Mouse (Mus musculus): ENCODE measurements around the gene Slc25a13. TPM values are rescaled to one million over a fixed set of nuclear protein-coding genes. Genes with fewer than 3 reads are reported as not detected.

Slc25a13 gene
- polyA plus RNA-seq (2014; fragmentation: Nextera tagmentation; extraction: Ambion mirVana) = 42.5 and 42.8 TPM in 2 replicates

- Histone ChIP-seq H3K27me3 (ENCODE audit: control insufficient read depth, insufficient read depth, low read length) (no peaks in the 10 kb centered on the region), H3K9ac (replicated peaks; ENCODE audit: low read length) (peak within 1 kb of the TSS; percentile 86), H3K4me1 (ENCODE audit: control insufficient read depth, insufficient read depth, low read length) (no peaks in the 10 kb centered on the region), H3K4me2 (ENCODE audit: low read depth, low read length) (peak within 1 kb of the TSS; percentile 89), H3K9me3 (replicated peaks; ENCODE audit: control insufficient read depth, low read length) (no peaks in the 10 kb centered on the region), H3K27ac (replicated peaks; ENCODE audit: low read depth, low read length) (peak within 1 kb of the TSS; percentile 85), H3K36me3 (replicated peaks; ENCODE audit: control insufficient read depth, insufficient read depth, low read depth, low read length) (no peaks in the 10 kb centered on the region), H3K4me3 (ENCODE audit: low read depth, low read length) (peak within 1 kb of the TSS; percentile 72)
- ATAC-seq (replicated peaks; ENCODE audit: insufficient number of reproducible peaks, low FRiP score, low TSS enrichment, low read depth) (peak; percentile 96), DNase-seq (ENCODE audit: low spot score) (peak; percentile 79)
- WGBS = under 1% methylated on average over 50 of the region's 51 CpGs
Measured at GRCm38 (mm10) chr6:6216507-6217285, at the start of gene Slc25a13. Gene Slc25a13 (minus strand): TSS chr6:6217173.

GRCm38 (mm10) chr6:6265761-6266160 is 48.8 kb upstream of the Slc25a13 start:
- WGBS = 91% methylated on average over 7 of the region's 7 CpGs
- DNase-seq (ENCODE audit: low spot score) (no peak), ATAC-seq (replicated peaks; ENCODE audit: insufficient number of reproducible peaks, low FRiP score, low TSS enrichment, low read depth) (no peak)
- Histone ChIP-seq H3K4me2 (ENCODE audit: low read depth, low read length) (no peak overlapping the region), H3K4me3 (ENCODE audit: low read depth, low read length) (no peak overlapping the region), H3K9me3 (replicated peaks; ENCODE audit: control insufficient read depth, low read length) (no peaks in the 10 kb centered on the region), H3K27me3 (ENCODE audit: control insufficient read depth, insufficient read depth, low read length) (no peaks in the 10 kb centered on the region), H3K4me1 (ENCODE audit: control insufficient read depth, insufficient read depth, low read length) (no peaks in the 10 kb centered on the region), H3K27ac (replicated peaks; ENCODE audit: low read depth, low read length) (no peak overlapping the region), H3K36me3 (replicated peaks; ENCODE audit: control insufficient read depth, insufficient read depth, low read depth, low read length) (no peaks in the 10 kb centered on the region), H3K9ac (replicated peaks; ENCODE audit: low read length) (no peak overlapping the region)

GRCm38 (mm10) chr6:6263293-6263911 is 46.4 kb upstream of the Slc25a13 start:
- no peaks in the 10 kb centered on the region for H3K4me1 ChIP-seq (ENCODE audit: control insufficient read depth, insufficient read depth, low read length)
- DNase-seq (ENCODE audit: low spot score) (no peak), ATAC-seq (replicated peaks; ENCODE audit: insufficient number of reproducible peaks, low FRiP score, low TSS enrichment, low read depth) (no peak)
- H3K9ac ChIP-seq (replicated peaks; ENCODE audit: low read length) = no peak overlapping the region
- H3K36me3 ChIP-seq (replicated peaks; ENCODE audit: control insufficient read depth, insufficient read depth, low read depth, low read length) = no peaks in the 10 kb centered on the region
- H3K4me2 ChIP-seq (ENCODE audit: low read depth, low read length) = no peak overlapping the region
- H3K9me3 ChIP-seq (replicated peaks; ENCODE audit: control insufficient read depth, low read length) = no peaks in the 10 kb centered on the region
- H3K27ac ChIP-seq (replicated peaks; ENCODE audit: low read depth, low read length) = no peak overlapping the region
- H3K4me3 ChIP-seq (ENCODE audit: low read depth, low read length) = no peak overlapping the region
- H3K27me3 ChIP-seq (ENCODE audit: control insufficient read depth, insufficient read depth, low read length) = no peaks in the 10 kb centered on the region
- 85% methylated on average over 4 of the region's 4 CpGs for WGBS

GRCm38 (mm10) chr6:6260917-6261316 is 43.9 kb upstream of the Slc25a13 start:
- no peak overlapping the region for H3K4me2 ChIP-seq (ENCODE audit: low read depth, low read length)
- H3K4me1 ChIP-seq (ENCODE audit: control insufficient read depth, insufficient read depth, low read length) = no peaks in the 10 kb centered on the region
- H3K36me3 ChIP-seq (replicated peaks; ENCODE audit: control insufficient read depth, insufficient read depth, low read depth, low read length) = no peaks in the 10 kb centered on the region
- H3K4me3 ChIP-seq (ENCODE audit: low read depth, low read length) = no peak overlapping the region
- DNase-seq (ENCODE audit: low spot score) (no peak), ATAC-seq (replicated peaks; ENCODE audit: insufficient number of reproducible peaks, low FRiP score, low TSS enrichment, low read depth) (no peak)
- no peaks in the 10 kb centered on the region for H3K27me3 ChIP-seq (ENCODE audit: control insufficient read depth, insufficient read depth, low read length)
- no peak overlapping the region for H3K27ac ChIP-seq (replicated peaks; ENCODE audit: low read depth, low read length)
- WGBS = 50% methylated on average over 4 of the region's 4 CpGs
- H3K9me3 ChIP-seq (replicated peaks; ENCODE audit: control insufficient read depth, low read length) = no peaks in the 10 kb centered on the region
- H3K9ac ChIP-seq (replicated peaks; ENCODE audit: low read length) = no peak overlapping the region

- DNase-seq (ENCODE audit: low spot score) = peak; percentile 3
- Histone ChIP-seq H3K9me3 (replicated peaks; ENCODE audit: control insufficient read depth, low read length) (no peaks in the 10 kb centered on the region), H3K4me1 (ENCODE audit: control insufficient read depth, insufficient read depth, low read length) (no peaks in the 10 kb centered on the region), H3K4me3 (ENCODE audit: low read depth, low read length) (no peak overlapping the region), H3K4me2 (ENCODE audit: low read depth, low read length) (no peak overlapping the region), H3K36me3 (replicated peaks; ENCODE audit: control insufficient read depth, insufficient read depth, low read depth, low read length) (no peaks in the 10 kb centered on the region), H3K27me3 (ENCODE audit: control insufficient read depth, insufficient read depth, low read length) (no peaks in the 10 kb centered on the region), H3K9ac (replicated peaks; ENCODE audit: low read length) (no peak overlapping the region), H3K27ac (replicated peaks; ENCODE audit: low read depth, low read length) (no peak overlapping the region)
- 53% methylated on average over 7 of the region's 7 CpGs for WGBS
- no peak for ATAC-seq (replicated peaks; ENCODE audit: insufficient number of reproducible peaks, low FRiP score, low TSS enrichment, low read depth)
Measured at GRCm38 (mm10) chr6:6248500-6248899, 31.5 kb upstream of the Slc25a13 start.

- no peak overlapping the region for H3K27ac ChIP-seq (replicated peaks; ENCODE audit: low read depth, low read length)
- no peaks in the 10 kb centered on the region for H3K4me1 ChIP-seq (ENCODE audit: control insufficient read depth, insufficient read depth, low read length)
- WGBS = 74% methylated on average over 1 of the region's 1 CpGs
- H3K36me3 ChIP-seq (replicated peaks; ENCODE audit: control insufficient read depth, insufficient read depth, low read depth, low read length) = no peaks in the 10 kb centered on the region
- DNase-seq (ENCODE audit: low spot score) (no peak), ATAC-seq (replicated peaks; ENCODE audit: insufficient number of reproducible peaks, low FRiP score, low TSS enrichment, low read depth) (no peak)
- H3K4me2 ChIP-seq (ENCODE audit: low read depth, low read length) = no peak overlapping the region
- no peak overlapping the region for H3K4me3 ChIP-seq (ENCODE audit: low read depth, low read length)
- H3K9ac ChIP-seq (replicated peaks; ENCODE audit: low read length) = no peak overlapping the region
- no peaks in the 10 kb centered on the region for H3K9me3 ChIP-seq (replicated peaks; ENCODE audit: control insufficient read depth, low read length)
- H3K27me3 ChIP-seq (ENCODE audit: control insufficient read depth, insufficient read depth, low read length) = no peaks in the 10 kb centered on the region
Measured at GRCm38 (mm10) chr6:6243828-6244227, 26.9 kb upstream of the Slc25a13 start.

GRCm38 (mm10) chr6:6242114-6242513 is 25.1 kb upstream of the Slc25a13 start:
- H3K36me3 ChIP-seq (replicated peaks; ENCODE audit: control insufficient read depth, insufficient read depth, low read depth, low read length) = no peaks in the 10 kb centered on the region
- H3K4me1 ChIP-seq (ENCODE audit: control insufficient read depth, insufficient read depth, low read length) = no peaks in the 10 kb centered on the region
- DNase-seq (ENCODE audit: low spot score) (no peak), ATAC-seq (replicated peaks; ENCODE audit: insufficient number of reproducible peaks, low FRiP score, low TSS enrichment, low read depth) (no peak)
- no peak overlapping the region for H3K4me2 ChIP-seq (ENCODE audit: low read depth, low read length)
- WGBS = 69% methylated on average over 7 of the region's 7 CpGs
- no peaks in the 10 kb centered on the region for H3K9me3 ChIP-seq (replicated peaks; ENCODE audit: control insufficient read depth, low read length)
- H3K9ac ChIP-seq (replicated peaks; ENCODE audit: low read length) = no peak overlapping the region
- H3K4me3 ChIP-seq (ENCODE audit: low read depth, low read length) = no peak overlapping the region
- H3K27me3 ChIP-seq (ENCODE audit: control insufficient read depth, insufficient read depth, low read length) = no peaks in the 10 kb centered on the region
- H3K27ac ChIP-seq (replicated peaks; ENCODE audit: low read depth, low read length) = no peak overlapping the region

GRCm38 (mm10) chr6:6236788-6237298 is 19.9 kb upstream of the Slc25a13 start:
- no peak overlapping the region for H3K4me3 ChIP-seq (ENCODE audit: low read depth, low read length)
- no peak overlapping the region for H3K4me2 ChIP-seq (ENCODE audit: low read depth, low read length)
- ATAC-seq (replicated peaks; ENCODE audit: insufficient number of reproducible peaks, low FRiP score, low TSS enrichment, low read depth) (no peak), DNase-seq (ENCODE audit: low spot score) (no peak)
- H3K9me3 ChIP-seq (replicated peaks; ENCODE audit: control insufficient read depth, low read length) = no peaks in the 10 kb centered on the region
- no peaks in the 10 kb centered on the region for H3K36me3 ChIP-seq (replicated peaks; ENCODE audit: control insufficient read depth, insufficient read depth, low read depth, low read length)
- no peak overlapping the region for H3K27ac ChIP-seq (replicated peaks; ENCODE audit: low read depth, low read length)
- no peak overlapping the region for H3K9ac ChIP-seq (replicated peaks; ENCODE audit: low read length)
- H3K27me3 ChIP-seq (ENCODE audit: control insufficient read depth, insufficient read depth, low read length) = no peaks in the 10 kb centered on the region
- no peaks in the 10 kb centered on the region for H3K4me1 ChIP-seq (ENCODE audit: control insufficient read depth, insufficient read depth, low read length)
- 81% methylated on average over 2 of the region's 2 CpGs for WGBS

Data from embryonic facial prominence, embryonic 11.5 days (tissue).